Mouse (Mus musculus) MEL (cell line): ENCODE measurements around the gene Tnfrsf25.

Experiments
- CTCF ChIP-seq, 3 experiments: IDR thresholded peaks in 2 of 3; conservative IDR thresholded peaks in 1 of 3; 2 replicates each; pipeline ENCODE4 v1.5.1; 2011 to 2012; ENCODE audit warnings: low read length in 3 of 3, low read depth in 2 of 3, mild to moderate bottlenecking in 2 of 3, improper control_type of control experiment in 1 of 3, inconsistent platforms in 1 of 3, mixed read lengths in 1 of 3, moderate library complexity in 1 of 3; ENCODE audit not compliant: control insufficient read depth in 1 of 3, insufficient read depth in 1 of 3, poor library complexity in 1 of 3, severe bottlenecking in 1 of 3
- E2F4 ChIP-seq: IDR thresholded peaks from 2 replicates; pipeline ENCODE4 v1.6.1; 2011; ENCODE audit warnings: low read depth, low read length, improper control_type of control experiment, borderline replicate concordance
- EP300 ChIP-seq, 2 experiments: IDR thresholded peaks; 2 replicates each; pipeline ENCODE4 v1.6.1; 2011; ENCODE audit warnings: improper control_type of control experiment in 2 of 2, low read length in 2 of 2, low read depth in 1 of 2, mild to moderate bottlenecking in 1 of 2
- GATA1 ChIP-seq: IDR thresholded peaks from 2 replicates; pipeline ENCODE4 v1.6.1; 2011; ENCODE audit warnings: low read depth, low read length, improper control_type of control experiment
- MXI1 ChIP-seq: IDR thresholded peaks from 2 replicates; pipeline ENCODE4 v1.6.1; 2011; ENCODE audit warnings: mild to moderate bottlenecking, low read depth, low read length, improper control_type of control experiment
- MYC ChIP-seq: IDR thresholded peaks from 2 replicates; pipeline ENCODE4 v1.6.1; 2011; ENCODE audit warnings: low read depth, mild to moderate bottlenecking, low read length, improper control_type of control experiment, moderate library complexity
- POLR2A ChIP-seq, 2 experiments: IDR thresholded peaks; 2 replicates each; pipeline ENCODE4 v1.6.1; 2011 to 2012; ENCODE audit warnings: low read length in 2 of 2, mild to moderate bottlenecking in 2 of 2, control low read depth in 1 of 2, improper control_type of control experiment in 1 of 2, low read depth in 1 of 2, moderate library complexity in 1 of 2; ENCODE audit not compliant: control insufficient read depth in 1 of 2, insufficient read depth in 1 of 2, poor library complexity in 1 of 2
- SIN3A ChIP-seq: IDR thresholded peaks from 2 replicates; pipeline ENCODE4 v1.6.1; 2012; ENCODE audit warnings: low read length, improper control_type of control experiment, inconsistent platforms
- TAL1 ChIP-seq: IDR thresholded peaks from 2 replicates; pipeline ENCODE4 v1.6.1; 2012; ENCODE audit warnings: mild to moderate bottlenecking, inconsistent platforms, low read length, moderate library complexity, mixed read lengths
- TBP ChIP-seq: IDR thresholded peaks from 2 replicates; pipeline ENCODE4 v1.8.0; 2011; ENCODE audit warnings: low read depth, low read length, improper control_type of control experiment
- UBTF ChIP-seq: IDR thresholded peaks from 2 replicates; pipeline ENCODE4 v1.6.1; 2012; ENCODE audit warnings: low read depth, mild to moderate bottlenecking, inconsistent platforms, low read length, improper control_type of control experiment, moderate library complexity, borderline replicate concordance; ENCODE audit not compliant: insufficient read depth
- USF1 ChIP-seq: IDR thresholded peaks from 2 replicates; pipeline ENCODE4 v1.6.1; 2014; ENCODE audit warnings: low read depth, mild to moderate bottlenecking, inconsistent platforms, low read length, improper control_type of control experiment, moderate library complexity

DNA sequence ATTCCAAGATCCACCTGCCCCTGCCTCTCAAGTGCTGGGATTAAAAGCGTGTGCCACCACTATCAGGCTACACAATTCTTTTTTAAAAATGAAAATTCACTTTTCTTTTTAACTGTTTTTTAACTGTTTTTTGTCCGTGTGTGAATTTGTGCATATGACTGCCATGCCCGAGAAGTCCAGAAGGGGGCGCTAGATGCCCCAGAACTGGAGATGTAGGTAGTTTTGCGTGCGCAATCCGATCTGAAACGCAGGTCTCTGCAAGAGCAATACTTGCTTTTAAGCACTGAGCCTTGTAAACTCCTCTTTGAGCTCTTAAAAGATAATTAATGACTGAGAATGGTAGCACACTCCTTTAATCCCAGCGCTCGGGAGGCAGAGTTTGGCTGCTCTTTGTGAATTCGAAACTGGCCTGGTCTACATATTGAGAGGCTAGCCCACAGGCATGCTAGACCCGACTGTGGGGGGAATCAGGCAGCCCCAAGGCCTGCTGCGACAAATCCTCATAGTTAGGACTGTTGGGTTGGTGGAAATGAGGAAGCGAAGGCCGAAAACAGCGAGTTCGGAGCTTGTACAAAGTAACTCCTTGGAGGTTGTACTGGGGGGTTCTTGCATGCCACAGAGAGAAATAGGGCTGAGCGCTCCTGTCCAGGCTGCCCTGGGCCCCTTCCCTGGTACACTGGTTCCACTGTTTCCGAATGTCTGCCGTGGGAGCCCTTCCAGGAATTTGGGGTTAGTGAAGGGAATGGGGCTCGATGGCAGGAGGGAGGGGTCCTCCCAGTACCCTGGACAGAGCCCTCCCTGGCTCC is 42.2 kb downstream of the Tnfrsf25 start:
- no peak for TF ChIP-seq GATA1
- TF ChIP-seq SIN3A = peak; percentile 91; the same call in 1 of the 2 replicates
- no peak for TF ChIP-seq MYC
- TF ChIP-seq CTCF (IDR thresholded peaks at IDR 0.05 in 2 of 3, conservative IDR thresholded peaks at IDR 0.05 in 1 of 3; ENCODE audit: control insufficient read depth in 1 of 3, insufficient read depth in 1 of 3, low read depth in 2 of 3, low read length in 3 of 3, poor library complexity in 1 of 3, severe bottlenecking in 1 of 3) = peak; percentile 86 to 95 (median 92)
- no peak for TF ChIP-seq POLR2A (IDR thresholded peaks at IDR 0.05; ENCODE audit: control insufficient read depth in 1 of 2, insufficient read depth in 1 of 2, low read depth in 1 of 2, low read length in 2 of 2, poor library complexity in 1 of 2)
- no peak for TF ChIP-seq UBTF
- no peak for TF ChIP-seq E2F4
- peak in 1 of 2 experiments; percentile 29; a peak in 1 of 4 replicates for TF ChIP-seq EP300 (IDR thresholded peaks at IDR 0.05; ENCODE audit: low read depth in 1 of 2, low read length in 2 of 2)
- TF ChIP-seq USF1 = no peak
- TF ChIP-seq TBP = no peak
- TF ChIP-seq MXI1 = no peak
- no peak for TF ChIP-seq TAL1
